Mouse (Mus musculus): ENCODE data around the gene Nat8. TPM values are rescaled to one million over a fixed set of nuclear protein-coding genes. Genes with fewer than 3 reads are reported as not detected.
"Not testable (repeated sequence)": the region's sequence is repeated elsewhere in the genome, so short reads cannot be mapped to it uniquely, and the experiment has no call there.

Nat8 gene
- polyA plus RNA-seq, 2 experiments, result 0.10 TPM; not detected in 1

- TF ChIP-seq POLR2A (IDR thresholded peaks at IDR 0.05; ENCODE audit: borderline replicate concordance, extremely low read depth, insufficient read depth, insufficient read length), result no peak
- 84% methylated on average over 7 of the region's 7 CpGs for WGBS
- Histone ChIP-seq H3K4me1 (ENCODE audit: control insufficient read depth, insufficient read depth, low read length) (no peaks in the 10 kb centered on the region), H3K27me3 (ENCODE audit: control insufficient read depth, insufficient read depth, low read length) (no peaks in the 10 kb centered on the region), H3K4me3 (replicated peaks; ENCODE audit: low read length) (no peak overlapping the region), H3K9ac (ENCODE audit: low read depth, low read length, severe bottlenecking) (no peak overlapping the region), H3K36me3 (ENCODE audit: control insufficient read depth, insufficient read depth, low read length) (no peaks in the 10 kb centered on the region), H3K27ac (replicated peaks; ENCODE audit: low read depth, low read length) (no peak overlapping the region), H3K9me3 (ENCODE audit: control insufficient read depth, low read length) (no peaks in the 10 kb centered on the region), H3K4me2 (replicated peaks; ENCODE audit: low read depth, low read length, severe bottlenecking) (no peak overlapping the region)
- no peak for DNase-seq (ENCODE audit: low spot score)
- no peak for ATAC-seq (ENCODE audit: low FRiP score, low read depth)
Measured at GRCm38 (mm10) chr6:85851062-85851773, 19.3 kb upstream of the Nat8 start.

GRCm38 (mm10) chr6:85849240-85849639 is 17.4 kb upstream of the Nat8 start:
- ATAC-seq (ENCODE audit: low FRiP score, low read depth) (no peak), DNase-seq (ENCODE audit: low spot score) (no peak)
- no peak overlapping the region for H3K4me2 ChIP-seq (replicated peaks; ENCODE audit: low read depth, low read length, severe bottlenecking)
- no peak for TF ChIP-seq POLR2A (IDR thresholded peaks at IDR 0.05; ENCODE audit: borderline replicate concordance, extremely low read depth, insufficient read depth, insufficient read length)
- 48% methylated on average over 2 of the region's 2 CpGs for WGBS
- no peak overlapping the region for H3K9ac ChIP-seq (ENCODE audit: low read depth, low read length, severe bottlenecking)
- H3K4me3 ChIP-seq (replicated peaks; ENCODE audit: low read length), result no peak overlapping the region
- no peak overlapping the region for H3K27ac ChIP-seq (replicated peaks; ENCODE audit: low read depth, low read length)
- H3K36me3 ChIP-seq (ENCODE audit: control insufficient read depth, insufficient read depth, low read length), result no peaks in the 10 kb centered on the region
- no peaks in the 10 kb centered on the region for H3K4me1 ChIP-seq (ENCODE audit: control insufficient read depth, insufficient read depth, low read length)
- no peaks in the 10 kb centered on the region for H3K27me3 ChIP-seq (ENCODE audit: control insufficient read depth, insufficient read depth, low read length)
- no peaks in the 10 kb centered on the region for H3K9me3 ChIP-seq (ENCODE audit: control insufficient read depth, low read length)

GRCm38 (mm10) chr6:85848140-85848539 is 16.3 kb upstream of the Nat8 start:
- Histone ChIP-seq H3K4me3 (replicated peaks; ENCODE audit: low read length) (no peak overlapping the region), H3K9ac (ENCODE audit: low read depth, low read length, severe bottlenecking) (no peak overlapping the region), H3K4me1 (ENCODE audit: control insufficient read depth, insufficient read depth, low read length) (no peaks in the 10 kb centered on the region), H3K36me3 (ENCODE audit: control insufficient read depth, insufficient read depth, low read length) (no peaks in the 10 kb centered on the region), H3K27me3 (ENCODE audit: control insufficient read depth, insufficient read depth, low read length) (no peaks in the 10 kb centered on the region), H3K27ac (replicated peaks; ENCODE audit: low read depth, low read length) (no peak overlapping the region), H3K9me3 (ENCODE audit: control insufficient read depth, low read length) (no peaks in the 10 kb centered on the region), H3K4me2 (replicated peaks; ENCODE audit: low read depth, low read length, severe bottlenecking) (no peak overlapping the region)
- 85% methylated on average over 4 of the region's 4 CpGs for WGBS
- no peak for TF ChIP-seq POLR2A (IDR thresholded peaks at IDR 0.05; ENCODE audit: borderline replicate concordance, extremely low read depth, insufficient read depth, insufficient read length)
- ATAC-seq (ENCODE audit: low FRiP score, low read depth), result no peak
- no peak for DNase-seq (ENCODE audit: low spot score)

- Histone ChIP-seq H3K9ac (ENCODE audit: low read depth, low read length, severe bottlenecking) (no peak overlapping the region), H3K27me3 (ENCODE audit: control insufficient read depth, insufficient read depth, low read length) (no peaks in the 10 kb centered on the region), H3K4me3 (replicated peaks; ENCODE audit: low read length) (no peak overlapping the region), H3K4me2 (replicated peaks; ENCODE audit: low read depth, low read length, severe bottlenecking) (no peak overlapping the region), H3K4me1 (ENCODE audit: control insufficient read depth, insufficient read depth, low read length) (no peaks in the 10 kb centered on the region), H3K36me3 (ENCODE audit: control insufficient read depth, insufficient read depth, low read length) (no peaks in the 10 kb centered on the region), H3K9me3 (ENCODE audit: control insufficient read depth, low read length) (no peaks in the 10 kb centered on the region), H3K27ac (replicated peaks; ENCODE audit: low read depth, low read length) (no peak overlapping the region)
- ATAC-seq (ENCODE audit: low FRiP score, low read depth), result no peak
- TF ChIP-seq POLR2A (IDR thresholded peaks at IDR 0.05; ENCODE audit: borderline replicate concordance, extremely low read depth, insufficient read depth, insufficient read length), result no peak
- DNase-seq (ENCODE audit: low spot score), result no peak
- WGBS, result 55% methylated on average over 1 of the region's 1 CpGs
Measured at GRCm38 (mm10) chr6:85846921-85847320, 15.0 kb upstream of the Nat8 start.

GRCm38 (mm10) chr6:85843677-85844458 is 12.0 kb upstream of the Nat8 start:
- 72% methylated on average over 25 of the region's 25 CpGs for WGBS
- H3K4me1 ChIP-seq (ENCODE audit: control insufficient read depth, insufficient read depth, low read length); H3K4me2 ChIP-seq (replicated peaks; ENCODE audit: low read depth, low read length, severe bottlenecking); H3K4me3 ChIP-seq (replicated peaks; ENCODE audit: low read length); H3K36me3 ChIP-seq (ENCODE audit: control insufficient read depth, insufficient read depth, low read length); ATAC-seq (ENCODE audit: low FRiP score, low read depth); H3K9me3 ChIP-seq (ENCODE audit: control insufficient read depth, low read length); H3K27me3 ChIP-seq (ENCODE audit: control insufficient read depth, insufficient read depth, low read length); DNase-seq (ENCODE audit: low spot score); H3K27ac ChIP-seq (replicated peaks; ENCODE audit: low read depth, low read length); H3K9ac ChIP-seq (ENCODE audit: low read depth, low read length, severe bottlenecking): not testable (repeated sequence)
